Mouse (Mus musculus) heart, adult 11 months (tissue): ENCODE measurements around the gene Tceanc.

ENCODE experiments used
- DNase-seq: peaks from one replicate; pipeline ENCODE4 v3.0.0; 2022

The Tceanc gene

GRCm38 (mm10) chrX:166479365-166479983 lies 38.9 kb downstream of the Tceanc start, which contains the start of gene Rab9:
Gene Rab9, minus strand, starts transcription at chrX:166479867.
- peak; percentile 99 for DNase-seq

GRCm38 (mm10) chrX:166478631-166479364 lies 39.6 kb downstream of the Tceanc start:
- peak; percentile 88 for DNase-seq

GRCm38 (mm10) chrX:166477393-166477792 lies 41.0 kb downstream of the Tceanc start:
- DNase-seq: no peak

GRCm38 (mm10) chrX:166472612-166473011 lies 45.8 kb downstream of the Tceanc start:
- DNase-seq: no peak

GRCm38 (mm10) chrX:166468321-166468720 lies 50.0 kb downstream of the Tceanc start:
- DNase-seq: no peak

- no peak for DNase-seq
Measured at GRCm38 (mm10) chrX:166455525-166455924, 62.8 kb downstream of the Tceanc start.

GRCm38 (mm10) chrX:166454331-166454730 lies 64.0 kb downstream of the Tceanc start:
- DNase-seq: no peak

GRCm38 (mm10) chrX:166453532-166453931 lies 64.8 kb downstream of the Tceanc start:
- no peak for DNase-seq
